Mouse (Mus musculus): Measurements from ENCODE around the gene Mgat3.

The Mgat3 gene

DNA sequence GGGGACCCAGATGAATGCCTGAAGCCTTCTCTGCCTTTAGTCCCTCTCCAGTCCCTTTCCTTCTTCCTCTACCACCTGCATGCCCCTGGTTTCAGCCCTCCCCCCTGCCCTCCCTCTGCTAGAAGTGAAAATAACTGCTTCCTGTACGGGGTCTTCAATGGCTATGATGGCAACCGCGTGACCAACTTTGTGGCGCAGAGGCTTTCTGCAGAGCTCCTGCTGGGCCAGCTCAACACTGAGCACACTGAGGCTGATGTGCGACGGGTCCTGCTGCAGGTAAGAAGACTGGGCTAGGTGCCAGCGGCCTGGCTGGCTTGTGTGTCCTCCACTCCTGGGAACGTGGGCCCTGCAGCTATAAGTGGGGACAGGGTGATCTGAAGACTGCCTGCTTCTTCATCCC lies 25.0 kb upstream of the Mgat3 start:
- in situ Hi-C loops (cut with MboI; ENCODE audit: unreplicated experiment in 2 of 2), result no loop called here

DNA sequence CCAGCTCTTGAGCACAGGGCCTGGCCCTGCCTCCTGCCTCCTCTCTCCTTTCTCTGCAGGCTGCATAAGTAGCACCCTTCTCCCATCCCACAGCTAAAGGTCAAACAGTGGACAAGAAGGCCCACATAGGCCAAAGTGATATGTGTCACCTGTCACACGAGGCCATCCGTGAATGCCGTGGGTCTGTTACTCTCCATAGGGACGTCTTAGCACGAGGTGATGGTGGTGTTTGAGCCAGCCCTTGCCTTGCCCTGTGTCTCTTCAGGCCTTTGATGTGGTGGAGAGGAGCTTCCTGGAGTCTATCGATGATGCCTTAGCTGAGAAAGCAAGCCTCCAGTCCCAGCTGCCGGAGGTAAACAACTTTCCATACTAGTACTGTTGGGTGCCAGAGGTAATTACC lies 24.0 kb upstream of the Mgat3 start:
- in situ Hi-C loops (cut with MboI; ENCODE audit: unreplicated experiment in 2 of 2), result no loop called here

DNA sequence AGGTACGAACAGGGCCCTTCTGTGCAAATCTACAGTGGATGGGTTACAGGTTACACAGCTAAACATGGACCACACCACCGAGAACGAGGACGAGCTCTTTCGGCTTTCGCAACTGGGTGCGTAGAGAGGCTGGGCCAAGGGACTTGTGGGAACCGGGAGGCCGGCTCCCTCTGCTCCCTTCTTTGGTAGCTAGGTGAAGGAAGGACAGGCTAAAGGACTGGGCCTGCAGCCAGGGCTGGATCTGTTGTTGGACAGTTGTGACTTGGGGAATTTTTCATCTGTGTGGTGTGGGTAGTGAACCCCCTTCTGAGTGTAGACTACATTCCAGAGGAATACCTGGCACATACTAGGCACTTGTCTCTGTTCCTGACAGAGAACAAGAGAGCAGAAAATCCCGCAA lies 20.9 kb upstream of the Mgat3 start:
- in situ Hi-C loops (cut with MboI; ENCODE audit: unreplicated experiment in 2 of 2), result loop anchor here in 1 of 2 experiments (25.0 kb wide), 1 partner anchor 1340 kb away; the partner anchor contains the start of gene Card10

DNA sequence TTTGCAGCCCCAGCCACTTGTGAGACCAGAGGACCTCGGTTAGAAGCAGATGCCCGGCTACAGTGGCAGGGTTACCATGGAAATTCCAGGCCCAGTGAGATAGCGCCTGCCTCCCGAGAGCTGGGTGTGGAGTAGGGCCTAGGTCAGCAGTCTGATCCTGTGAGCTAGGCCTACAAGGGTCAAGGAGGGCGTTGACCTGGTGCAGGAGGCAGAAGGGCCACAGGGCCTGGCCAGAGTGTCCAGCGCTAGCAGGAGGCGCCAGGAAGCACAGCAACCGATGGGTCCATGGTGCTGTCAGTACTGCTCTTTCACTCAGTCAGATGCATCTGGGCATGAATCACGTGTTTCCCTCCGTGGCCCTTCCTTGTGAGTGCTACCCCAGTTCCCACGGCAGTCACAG lies 19.8 kb upstream of the Mgat3 start:
- in situ Hi-C loops (cut with MboI; ENCODE audit: unreplicated experiment in 2 of 2), result loop anchor here in 1 of 2 experiments (25.0 kb wide), 1 partner anchor 1341 kb away; the partner anchor contains the start of gene Card10

DNA sequence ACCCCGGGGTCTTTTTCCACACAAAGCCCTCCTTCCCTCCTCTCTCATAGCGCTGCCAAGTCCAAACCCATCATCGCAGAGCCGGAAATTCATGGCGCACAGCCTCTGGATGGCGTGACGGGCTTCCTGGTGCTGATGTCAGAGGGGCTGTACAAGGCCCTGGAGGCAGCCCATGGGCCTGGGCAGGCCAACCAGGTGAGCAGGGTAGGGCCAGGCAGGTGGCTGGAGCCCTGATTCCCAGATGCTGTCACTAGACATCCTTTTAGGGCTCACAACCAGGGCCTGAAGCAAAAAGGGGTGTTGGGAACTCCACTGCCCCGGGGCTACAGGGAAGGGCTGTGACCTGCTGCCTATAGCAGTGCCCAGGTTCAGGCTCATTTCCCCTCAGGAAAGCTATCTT lies 17.8 kb upstream of the Mgat3 start:
- in situ Hi-C loops (cut with MboI; ENCODE audit: unreplicated experiment in 2 of 2), result loop anchor here in 1 of 2 experiments (25.0 kb wide), 1 partner anchor 1343 kb away; the partner anchor contains the start of gene Card10

DNA sequence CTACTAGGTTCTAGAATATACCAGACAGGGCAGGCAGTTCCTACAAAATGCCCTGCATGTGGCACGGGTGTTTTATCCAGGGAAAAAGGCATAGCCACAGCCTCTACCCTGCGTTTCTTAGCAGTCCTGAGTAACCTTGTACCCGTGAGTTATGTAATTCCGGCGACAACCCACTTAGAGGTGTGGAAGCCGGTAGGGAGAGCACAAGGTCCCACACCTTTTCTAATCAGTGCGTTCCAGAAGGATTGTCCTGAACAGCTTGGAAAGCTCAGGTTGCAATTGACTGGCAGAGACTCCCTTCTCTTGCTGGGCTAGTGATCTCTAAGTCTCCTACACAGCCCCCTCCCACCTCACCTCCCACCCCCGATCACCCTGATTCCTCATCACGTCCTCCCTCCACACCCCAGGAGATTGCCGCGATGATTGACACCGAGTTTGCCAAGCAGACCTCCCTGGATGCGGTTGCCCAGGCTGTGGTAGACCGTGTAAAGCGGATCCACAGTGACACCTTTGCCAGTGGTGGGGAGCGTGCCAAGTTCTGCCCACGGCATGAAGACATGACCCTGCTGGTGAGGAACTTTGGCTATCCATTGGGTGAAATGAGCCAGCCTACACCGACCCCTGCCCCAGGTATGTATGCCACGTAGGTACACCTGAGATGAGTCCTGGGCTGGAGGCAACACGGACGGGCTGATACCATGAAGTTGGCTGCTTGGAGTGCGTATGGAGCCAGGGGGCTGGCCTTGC lies 16.2 kb upstream of the Mgat3 start:
- in situ Hi-C loops (cut with MboI; ENCODE audit: unreplicated experiment in 2 of 2), result loop anchor here in 1 of 2 experiments (25.0 kb wide), 1 partner anchor 1345 kb away; the partner anchor contains the start of gene Card10

DNA sequence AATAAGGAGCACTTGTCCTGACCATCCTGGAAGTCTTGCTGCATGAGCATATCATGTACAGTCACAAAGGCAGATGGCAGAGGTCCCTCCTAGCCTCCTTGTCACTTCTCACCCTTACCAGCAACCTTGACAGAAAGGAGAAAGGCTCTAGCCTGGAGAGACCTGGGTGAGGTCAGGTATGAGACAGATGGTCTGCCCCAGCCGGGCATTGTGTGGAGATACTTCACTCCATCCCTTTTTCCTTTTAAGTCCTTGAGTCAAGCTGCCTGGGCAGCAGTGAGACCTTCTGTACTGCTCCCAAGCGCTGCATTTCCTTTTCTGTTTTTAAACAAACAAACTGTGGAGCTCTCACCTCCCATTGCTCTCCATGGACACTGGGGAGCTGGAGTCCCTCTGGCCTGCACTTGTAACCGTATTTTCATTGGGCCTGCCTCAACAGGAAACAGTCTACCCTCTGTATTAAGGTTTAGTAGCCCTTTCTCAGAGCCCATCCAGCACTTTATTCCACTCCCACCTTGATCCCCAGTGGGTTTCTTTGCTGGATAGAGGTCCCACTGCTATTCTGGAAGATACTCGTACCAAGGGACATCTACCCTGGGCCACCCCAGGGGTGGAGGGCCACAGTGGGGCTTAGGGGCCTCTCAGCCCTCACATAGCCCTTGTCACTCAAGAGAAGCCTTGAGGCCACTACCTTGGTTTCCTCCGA lies 15.4 kb upstream of the Mgat3 start:
- in situ Hi-C loops (cut with MboI; ENCODE audit: unreplicated experiment in 2 of 2), result loop anchor here in 1 of 2 experiments (25.0 kb wide), 1 partner anchor 1346 kb away; the partner anchor contains the start of gene Card10

DNA sequence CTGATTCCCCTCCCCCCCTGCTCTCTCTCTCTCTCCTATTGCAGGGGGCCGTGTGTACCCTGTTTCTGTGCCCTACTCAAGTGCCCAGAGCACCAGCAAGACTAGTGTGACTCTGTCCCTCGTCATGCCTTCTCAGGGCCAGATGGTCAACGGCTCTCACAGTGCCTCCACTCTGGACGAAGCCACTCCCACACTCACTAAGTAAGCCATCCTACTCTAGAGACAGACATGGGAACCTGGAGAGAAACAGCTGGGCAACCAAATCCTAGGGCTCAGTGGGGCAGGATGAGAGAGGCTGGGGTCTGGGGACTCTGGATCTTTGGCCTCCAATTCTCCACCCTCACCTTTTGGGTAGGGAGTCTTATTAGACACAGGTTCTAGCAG lies 14.8 kb upstream of the Mgat3 start:
- in situ Hi-C loops (cut with MboI; ENCODE audit: unreplicated experiment in 2 of 2), result loop anchor here in 1 of 2 experiments (25.0 kb wide), 1 partner anchor 1346 kb away; the partner anchor contains the start of gene Card10

DNA sequence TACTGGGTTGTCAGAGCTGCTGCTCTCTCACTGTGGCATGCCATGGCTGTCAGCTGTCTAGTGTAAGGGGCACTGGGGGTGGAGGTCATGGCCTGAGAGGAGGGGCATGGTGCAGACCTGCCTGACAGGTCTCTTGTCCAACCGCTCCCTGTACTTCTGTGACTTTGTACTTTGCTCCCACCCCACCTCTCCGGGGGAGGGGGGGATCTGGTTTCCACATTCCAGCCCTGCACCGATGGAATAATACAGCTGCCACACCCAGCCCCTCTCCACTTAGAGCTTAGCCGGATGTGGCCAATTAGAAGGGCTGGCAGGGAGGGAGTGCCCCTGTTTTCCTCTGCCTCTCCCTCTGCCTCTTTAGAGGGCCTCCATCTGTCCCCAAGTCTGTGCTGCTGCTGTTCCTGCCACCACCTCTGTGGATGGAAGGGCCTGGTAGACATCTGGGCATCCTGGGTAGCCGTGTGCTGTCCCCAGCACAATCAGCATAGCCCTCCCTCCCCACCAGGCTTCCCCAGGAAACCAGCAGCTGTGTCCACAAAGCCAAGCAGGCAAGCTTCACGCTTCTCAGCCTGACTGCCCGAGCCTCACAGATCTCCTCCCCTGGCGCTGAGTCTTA lies 14.1 kb upstream of the Mgat3 start:
- in situ Hi-C loops (cut with MboI; ENCODE audit: unreplicated experiment in 2 of 2), result loop anchor here in 1 of 2 experiments (25.0 kb wide), 1 partner anchor 1347 kb away; the partner anchor contains the start of gene Card10

DNA sequence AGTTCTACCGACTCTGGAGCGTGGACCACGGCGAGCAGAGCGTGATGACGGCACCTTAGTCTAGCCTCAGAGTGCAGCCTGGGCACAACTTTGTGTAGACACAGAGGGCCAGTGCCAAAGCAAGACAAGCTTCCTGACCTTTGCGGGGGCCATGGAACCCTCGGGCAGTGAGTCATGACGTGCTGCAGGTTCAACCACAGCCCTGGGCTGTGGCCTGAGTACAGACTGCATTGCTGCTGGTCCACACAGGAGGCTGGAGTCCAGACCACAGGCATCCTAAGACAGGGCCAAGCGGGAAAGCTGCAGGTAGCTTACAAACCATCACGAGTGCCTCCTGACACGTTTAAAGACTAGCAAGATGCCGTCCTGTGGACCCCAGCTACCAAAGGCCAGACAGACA lies 13.3 kb upstream of the Mgat3 start:
- in situ Hi-C loops (cut with MboI; ENCODE audit: unreplicated experiment in 2 of 2), result loop anchor here in 1 of 2 experiments (25.0 kb wide), 1 partner anchor 1348 kb away; the partner anchor contains the start of gene Card10

DNA sequence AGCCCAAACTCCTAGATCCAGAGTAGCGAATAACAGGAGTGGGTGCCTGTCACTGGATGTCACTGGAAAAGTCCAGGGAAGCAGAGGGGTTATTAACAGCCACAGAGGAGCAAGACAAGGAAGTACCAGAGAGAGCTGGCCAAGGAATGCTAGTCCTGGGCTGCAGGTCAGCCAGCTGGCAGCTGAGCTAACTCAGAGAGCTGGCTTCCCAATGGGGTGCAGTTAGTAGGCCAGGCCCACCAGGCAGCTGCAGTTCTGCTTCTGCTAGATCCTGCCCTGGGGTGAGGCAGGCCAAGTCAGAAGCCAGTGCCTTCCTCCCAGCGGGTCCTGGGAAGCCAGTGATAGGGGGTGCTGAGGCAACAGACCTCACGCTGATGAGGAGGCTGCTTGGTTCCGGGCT lies 12.8 kb upstream of the Mgat3 start:
- in situ Hi-C loops (cut with MboI; ENCODE audit: unreplicated experiment in 2 of 2), result loop anchor here in 1 of 2 experiments (25.0 kb wide), 1 partner anchor 1348 kb away; the partner anchor contains the start of gene Card10

DNA sequence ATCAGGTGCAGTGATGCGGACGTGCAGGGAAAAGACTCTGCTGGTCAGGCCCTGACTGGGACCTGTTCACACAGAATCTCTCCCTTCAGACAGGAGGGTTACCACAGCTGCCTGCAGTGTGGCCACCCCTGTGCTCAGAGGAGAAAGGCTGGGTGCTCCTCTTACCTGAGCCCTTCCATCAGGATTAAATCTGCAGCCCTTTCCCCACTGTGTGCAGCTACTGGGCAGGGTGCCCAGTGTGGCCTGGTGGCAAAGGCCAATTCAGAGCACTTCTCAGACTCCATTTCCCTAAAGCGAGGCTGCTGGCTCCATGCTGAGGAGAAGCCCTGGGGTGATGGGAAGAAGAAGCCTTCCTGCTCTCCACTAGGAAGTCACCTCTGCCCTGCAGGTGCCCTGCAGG lies 12.3 kb upstream of the Mgat3 start:
- in situ Hi-C loops (cut with MboI; ENCODE audit: unreplicated experiment in 2 of 2), result loop anchor here in 1 of 2 experiments (25.0 kb wide), 1 partner anchor 1349 kb away; the partner anchor contains the start of gene Card10

DNA sequence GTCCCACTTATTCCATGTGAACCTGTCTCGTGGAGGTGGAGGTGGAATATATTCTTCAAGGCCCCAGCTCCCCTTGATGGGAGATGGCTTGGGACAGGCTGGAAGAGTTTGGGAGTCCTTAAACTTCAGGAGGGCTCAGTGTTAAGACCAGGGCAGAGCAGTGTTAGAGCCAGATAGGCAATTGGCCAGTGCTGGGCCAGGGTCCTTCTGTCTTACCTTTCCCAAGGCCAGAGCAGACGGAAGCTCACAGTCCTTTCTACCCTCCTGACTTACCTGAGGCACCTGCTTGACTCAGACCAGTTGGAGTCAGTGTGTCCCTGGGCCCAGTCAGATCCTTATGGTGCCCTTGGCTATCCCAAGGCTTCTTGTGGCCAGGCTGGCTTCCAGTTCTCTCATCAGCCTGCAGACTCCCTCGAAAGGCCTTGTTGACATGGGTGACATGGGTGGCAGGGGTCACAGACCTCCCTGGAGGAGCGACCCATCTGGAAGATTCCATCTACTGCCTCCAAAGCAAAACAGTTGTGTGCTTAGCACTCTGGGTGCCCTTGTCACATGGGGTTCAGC lies 11.0 kb upstream of the Mgat3 start:
- in situ Hi-C loops (cut with MboI; ENCODE audit: unreplicated experiment in 2 of 2), result loop anchor here in 1 of 2 experiments (25.0 kb wide), 1 partner anchor 1350 kb away; the partner anchor contains the start of gene Card10

DNA sequence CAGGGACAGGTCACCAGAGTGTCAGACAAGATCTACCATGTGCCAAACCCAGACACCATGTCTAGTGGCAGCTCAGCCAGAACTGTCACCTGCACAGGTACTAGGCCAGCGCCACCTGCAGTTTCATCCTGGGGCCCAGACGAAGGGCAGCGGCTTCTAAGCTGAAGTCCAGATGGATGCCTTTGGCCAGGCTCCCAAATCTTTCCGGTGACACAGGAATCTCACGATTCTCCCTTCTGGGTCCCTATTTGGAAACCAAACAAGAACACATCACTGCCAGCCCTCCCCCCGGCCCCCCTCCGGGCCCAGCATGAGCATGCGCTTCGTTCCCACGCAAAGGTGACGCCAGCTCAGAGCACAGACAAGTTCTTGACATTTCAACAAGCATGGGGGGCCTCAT lies 10.2 kb upstream of the Mgat3 start:
- in situ Hi-C loops (cut with MboI; ENCODE audit: unreplicated experiment in 2 of 2), result loop anchor here in 1 of 2 experiments (25.0 kb wide), 1 partner anchor 1351 kb away; the partner anchor contains the start of gene Card10

DNA sequence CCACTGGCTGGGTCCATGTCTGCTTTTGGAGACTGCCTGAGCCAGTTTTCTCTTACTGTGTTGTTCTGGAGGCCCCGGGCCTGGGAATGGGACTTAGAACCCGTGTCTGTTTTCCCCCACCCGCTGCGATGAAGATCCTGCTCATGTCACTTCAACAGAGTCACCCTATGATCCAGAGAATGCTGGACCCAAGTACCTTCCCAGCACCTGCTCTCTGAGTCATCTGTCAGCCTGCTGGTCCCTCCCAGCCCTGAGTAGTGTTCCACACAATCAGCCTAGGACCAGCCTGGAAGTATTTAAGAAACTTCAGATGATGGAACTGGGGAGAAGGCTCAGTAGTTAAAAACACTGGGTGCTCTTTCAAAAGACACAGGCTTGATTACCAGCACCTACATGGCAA lies 9.8 kb upstream of the Mgat3 start:
- in situ Hi-C loops (cut with MboI; ENCODE audit: unreplicated experiment in 2 of 2), result loop anchor here in 1 of 2 experiments (25.0 kb wide), 1 partner anchor 1351 kb away; the partner anchor contains the start of gene Card10

DNA sequence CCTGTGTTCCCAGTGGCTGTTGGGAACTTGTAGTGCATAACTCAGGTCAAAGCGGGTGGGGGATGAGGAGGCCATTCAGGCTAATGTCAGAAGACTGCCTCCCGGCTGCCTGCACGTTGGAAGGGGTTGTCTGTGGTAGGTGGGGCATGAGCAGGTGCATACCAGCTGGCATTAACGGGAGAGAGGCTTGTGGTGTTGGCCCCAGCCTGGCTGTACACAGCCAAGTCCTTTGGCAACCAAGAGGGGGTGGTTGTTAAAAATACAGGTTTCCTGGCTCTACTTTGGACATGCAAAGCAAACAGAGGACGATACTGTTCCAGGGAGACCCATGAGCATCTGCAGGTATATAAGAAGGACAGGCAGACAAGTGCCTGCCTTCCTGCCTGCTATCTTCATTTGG lies 8.1 kb upstream of the Mgat3 start:
- in situ Hi-C loops (cut with MboI; ENCODE audit: unreplicated experiment in 2 of 2), result loop anchor here in 1 of 2 experiments (25.0 kb wide), 1 partner anchor 1353 kb away; the partner anchor contains the start of gene Card10

DNA sequence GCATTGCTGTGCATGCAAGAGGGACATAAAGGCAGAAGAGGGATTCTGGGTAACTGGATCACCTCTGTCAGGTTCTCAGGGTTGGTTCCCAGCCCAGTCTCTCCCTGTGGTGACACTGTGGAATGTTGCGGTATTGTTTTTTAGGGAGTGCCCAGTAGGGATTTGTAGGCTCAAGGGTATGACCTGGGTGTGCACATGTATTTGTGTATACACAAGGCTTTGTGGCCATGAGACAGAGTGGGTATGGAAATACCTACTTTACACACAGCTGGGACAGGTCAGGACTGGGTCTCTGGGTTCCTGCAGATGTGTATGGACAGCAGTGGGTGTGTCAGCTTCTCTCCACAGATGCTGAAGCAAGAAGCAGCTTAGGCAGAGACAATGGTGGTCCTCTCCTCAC lies 4.0 kb upstream of the Mgat3 start:
- in situ Hi-C loops (cut with MboI; ENCODE audit: unreplicated experiment in 2 of 2), result loop anchor here in 1 of 2 experiments (25.0 kb wide), 1 partner anchor 1357 kb away; the partner anchor contains the start of gene Card10

DNA sequence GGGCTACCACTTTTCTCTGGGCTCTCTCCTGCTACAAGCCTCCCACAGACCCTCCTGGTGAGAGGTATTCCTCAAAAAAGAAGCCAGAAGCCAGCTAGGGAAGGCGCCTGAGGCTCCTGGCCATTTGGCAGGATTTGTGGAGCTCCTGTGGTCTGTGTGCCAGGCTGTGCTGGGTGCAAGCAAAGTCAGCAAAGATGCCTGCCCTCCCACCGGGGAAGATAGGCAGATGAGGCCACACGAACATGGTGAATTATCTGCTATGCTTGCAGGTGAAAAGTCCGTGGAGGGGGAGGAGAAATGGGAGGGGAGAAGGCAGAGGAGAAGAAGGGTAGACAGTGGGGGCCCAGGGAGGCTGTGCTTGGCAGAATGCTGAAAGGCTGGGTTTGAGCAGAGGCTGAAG lies 3.2 kb upstream of the Mgat3 start:
- in situ Hi-C loops (cut with MboI; ENCODE audit: unreplicated experiment in 2 of 2), result loop anchor here in 1 of 2 experiments (25.0 kb wide), 1 partner anchor 1358 kb away; the partner anchor contains the start of gene Card10

DNA sequence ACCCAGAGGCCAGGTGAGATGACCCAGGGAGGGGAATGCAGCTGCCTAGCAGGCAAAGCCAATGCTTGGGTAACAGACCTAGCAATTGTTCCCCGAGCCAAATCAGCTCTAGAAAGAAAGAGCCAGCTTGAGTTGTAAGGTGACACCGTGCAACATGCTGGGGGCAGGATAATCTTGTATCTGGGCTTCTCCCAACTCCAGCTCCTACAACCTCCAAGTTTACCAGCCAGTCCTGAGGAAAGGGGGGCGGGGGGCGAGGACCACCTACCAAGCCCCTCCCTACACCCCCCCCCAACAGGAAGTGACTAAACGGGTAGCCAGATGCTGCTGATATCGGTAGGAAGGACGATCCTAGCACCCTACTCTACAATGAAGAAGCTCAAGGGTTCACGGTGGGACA lies 2.2 kb upstream of the Mgat3 start:
- in situ Hi-C loops (cut with MboI; ENCODE audit: unreplicated experiment in 2 of 2), result loop anchor here in 1 of 2 experiments (25.0 kb wide), 1 partner anchor 1359 kb away; the partner anchor contains the start of gene Card10

DNA sequence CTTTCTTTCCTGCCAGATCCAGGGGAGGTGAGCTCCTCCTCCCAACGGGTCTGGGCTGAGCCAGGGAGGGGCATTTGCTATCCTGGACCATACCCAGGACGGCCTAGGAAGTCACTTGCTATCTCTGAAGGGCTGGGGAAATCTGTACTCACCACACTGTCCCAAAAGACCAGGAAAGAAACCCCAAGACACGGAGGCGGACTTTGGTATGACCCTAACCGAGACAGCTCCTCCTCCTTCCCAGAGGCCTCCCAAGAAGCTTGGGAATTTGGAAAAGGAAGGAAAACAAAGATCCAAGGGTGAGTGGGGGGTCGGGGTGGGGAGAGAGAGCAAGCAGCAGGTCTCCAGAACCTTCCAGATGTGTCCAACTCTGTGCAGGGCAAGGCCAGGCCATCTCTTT lies 1.7 kb upstream of the Mgat3 start:
- in situ Hi-C loops (cut with MboI; ENCODE audit: unreplicated experiment in 2 of 2), result loop anchor here in 1 of 2 experiments (25.0 kb wide), 1 partner anchor 1359 kb away; the partner anchor contains the start of gene Card10

Data from v-Abl transformed pro-B cells (cell line).